Mouse (Mus musculus): ENCODE data around the gene Igfbp7.

DNA sequence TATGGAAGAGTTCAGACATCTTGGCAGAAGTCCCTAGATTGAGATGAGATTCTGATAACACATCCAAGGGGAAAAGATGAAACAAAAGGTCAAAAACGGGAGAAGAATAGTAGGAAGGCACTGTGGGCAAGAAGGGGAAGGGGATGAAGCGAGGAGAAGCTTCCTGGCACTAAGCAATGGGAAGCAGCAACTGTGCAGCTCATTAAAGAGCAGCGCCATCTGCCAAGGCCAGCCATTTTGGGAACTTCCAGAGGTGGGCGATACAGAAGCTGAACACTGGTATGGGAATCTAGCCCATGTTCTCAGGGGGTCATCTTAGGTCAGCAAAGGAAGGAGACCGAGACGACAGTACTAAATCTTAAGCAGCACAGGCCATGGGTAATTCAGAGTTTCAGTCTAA is 44.2 kb downstream of the Igfbp7 start:
- TF ChIP-seq CTCF (IDR thresholded peaks at IDR 0.05; ENCODE audit: insufficient read depth, low read length) = no peak
- no peak for TF ChIP-seq POLR2A (IDR thresholded peaks at IDR 0.05; ENCODE audit: borderline replicate concordance, extremely low read depth, low read depth, low read length)

Data from lung, adult 2 months (tissue).